Mouse (Mus musculus) ZHBTc4 (cell line): ENCODE data around the gene Odf3.

ENCODE experiments used
- DNase-seq: peaks from one replicate; pipeline ENCODE4 v3.0.0-alpha.2; 2011; ENCODE audit warnings: low read depth, low spot score

Gene Odf3

GRCm38 (mm10) chr7:140847755-140848580 is at the start of gene Odf3:
Odf3 (plus strand) TSS chr7:140847805.
- DNase-seq: no peak

GRCm38 (mm10) chr7:140798212-140798611 is 49.4 kb upstream of the Odf3 start:
- no peak for DNase-seq

GRCm38 (mm10) chr7:140802629-140803028 is 45.0 kb upstream of the Odf3 start:
- no peak for DNase-seq

GRCm38 (mm10) chr7:140805704-140806103 is 41.9 kb upstream of the Odf3 start:
- peak; percentile 79 for DNase-seq

- peak; percentile 72 for DNase-seq
Observed at GRCm38 (mm10) chr7:140810496-140810895, 37.1 kb upstream of the Odf3 start.

- DNase-seq: no peak
Observed at GRCm38 (mm10) chr7:140811714-140812113, 35.9 kb upstream of the Odf3 start.

- no peak for DNase-seq
Observed at GRCm38 (mm10) chr7:140812850-140813249, 34.8 kb upstream of the Odf3 start.

- no peak for DNase-seq
Observed at GRCm38 (mm10) chr7:140820173-140820572, 27.4 kb upstream of the Odf3 start.

GRCm38 (mm10) chr7:140821305-140821652 is 26.3 kb upstream of the Odf3 start:
- no peak for DNase-seq

- peak; percentile 94 for DNase-seq
Observed at GRCm38 (mm10) chr7:140821653-140822329, 25.8 kb upstream of the Odf3 start, which contains the start of gene Zfp941. Zfp941 (minus strand) TSS chr7:140822178.

GRCm38 (mm10) chr7:140822731-140823130 is 24.9 kb upstream of the Odf3 start:
- DNase-seq: no peak

- DNase-seq: peak; percentile 75
Observed at GRCm38 (mm10) chr7:140828171-140828881, 19.3 kb upstream of the Odf3 start.

GRCm38 (mm10) chr7:140831447-140831846 is 16.2 kb upstream of the Odf3 start:
- DNase-seq: no peak

- DNase-seq: no peak
Observed at GRCm38 (mm10) chr7:140833341-140833740, 14.3 kb upstream of the Odf3 start.

- peak; percentile 75 for DNase-seq
Observed at GRCm38 (mm10) chr7:140834968-140835757, 12.4 kb upstream of the Odf3 start, which contains the start of gene Urah. Urah (plus strand) TSS chr7:140835018.

GRCm38 (mm10) chr7:140835758-140836087 is 11.9 kb upstream of the Odf3 start:
- DNase-seq: no peak

GRCm38 (mm10) chr7:140836243-140837115 is 11.1 kb upstream of the Odf3 start:
- no peak for DNase-seq

GRCm38 (mm10) chr7:140839556-140839955 is 8.0 kb upstream of the Odf3 start:
- no peak for DNase-seq

GRCm38 (mm10) chr7:140840750-140841735 is 6.6 kb upstream of the Odf3 start:
- peak; percentile 80 for DNase-seq
